Mouse (Mus musculus): ENCODE results near the gene Armt1. TPM values are rescaled to one million over a fixed set of nuclear protein-coding genes. Genes with fewer than 3 reads are reported as not detected.
A peak's percentile ranks its signal among the peaks of the same experiment; 100 is the strongest.
"Not testable (repeated sequence)": the region's sequence is repeated elsewhere in the genome, so short reads cannot be mapped to it uniquely, and the experiment has no call there.

Armt1 gene
- total RNA-seq, 2 experiments from 2014 or later: 10.8 to 11.5 TPM

GRCm38 (mm10) chr10:4432996-4433755, 909 bp downstream of the Armt1 start:
- DNase-seq: no peak

GRCm38 (mm10) chr10:4433871-4434270, 1.6 kb downstream of the Armt1 start:
- intact Hi-C loops (cut with DNase I): loop anchor here (10.0 kb wide), 1 partner anchor 1371 kb away; the partner anchor contains the start of gene Fbxo5
- DNase-seq: not testable (repeated sequence)

More at GRCm38 (mm10) chr10:4432996-4433755, 909 bp downstream of the Armt1 start:
- intact Hi-C loops (cut with DNase I): loop anchor here (10.0 kb wide), 1 partner anchor 1372 kb away; the partner anchor contains the start of gene Fbxo5

- DNase-seq: no peak
- intact Hi-C loops (cut with DNase I): loop anchor here (10.0 kb wide), 1 partner anchor 1369 kb away; the partner anchor contains the start of gene Fbxo5
Observed at GRCm38 (mm10) chr10:4435416-4435815, 3.1 kb downstream of the Armt1 start.

GRCm38 (mm10) chr10:4456409-4456808, 24.1 kb downstream of the Armt1 start:
- intact Hi-C loops (cut with DNase I): no loop called here
- no peak for DNase-seq

GRCm38 (mm10) chr10:4460201-4460600, 27.9 kb downstream of the Armt1 start:
- intact Hi-C loops (cut with DNase I): no loop called here

GRCm38 (mm10) chr10:4465799-4466198, 33.5 kb downstream of the Armt1 start:
- intact Hi-C loops (cut with DNase I): no loop called here
- DNase-seq: no peak

More at GRCm38 (mm10) chr10:4460201-4460600, 27.9 kb downstream of the Armt1 start:
- DNase-seq: no peak

GRCm38 (mm10) chr10:4469406-4469805, 37.1 kb downstream of the Armt1 start:
- intact Hi-C loops (cut with DNase I): no loop called here

GRCm38 (mm10) chr10:4473591-4473993, 41.3 kb downstream of the Armt1 start:
- intact Hi-C loops (cut with DNase I): no loop called here
- no peak for DNase-seq

More at GRCm38 (mm10) chr10:4469406-4469805, 37.1 kb downstream of the Armt1 start:
- DNase-seq: no peak

GRCm38 (mm10) chr10:4475431-4475830, 43.2 kb downstream of the Armt1 start:
- DNase-seq: no peak
- intact Hi-C loops (cut with DNase I): no loop called here

GRCm38 (mm10) chr10:4476604-4477003, 44.3 kb downstream of the Armt1 start:
- intact Hi-C loops (cut with DNase I): no loop called here
- no peak for DNase-seq

GRCm38 (mm10) chr10:4480929-4481328, 48.7 kb downstream of the Armt1 start:
- intact Hi-C loops (cut with DNase I): no loop called here

GRCm38 (mm10) chr10:4481695-4482094, 49.4 kb downstream of the Armt1 start:
- intact Hi-C loops (cut with DNase I): no loop called here
- peak; percentile 29 to 42 for DNase-seq

More at GRCm38 (mm10) chr10:4480929-4481328, 48.7 kb downstream of the Armt1 start:
- DNase-seq: no peak

- intact Hi-C loops (cut with DNase I): no loop called here
- peak; percentile 12 to 41 for DNase-seq
Observed at GRCm38 (mm10) chr10:4482355-4482754, 50.1 kb downstream of the Armt1 start, which contains the start of gene Ccdc170. Gene Ccdc170 (plus strand): TSS chr10:4482502.

GRCm38 (mm10) chr10:4483848-4484247, 51.6 kb downstream of the Armt1 start:
- DNase-seq: no peak
- intact Hi-C loops (cut with DNase I): no loop called here

GRCm38 (mm10) chr10:4484986-4485385, 52.7 kb downstream of the Armt1 start:
- intact Hi-C loops (cut with DNase I): no loop called here
- no peak for DNase-seq

- intact Hi-C loops (cut with DNase I): no loop called here
- no peak for DNase-seq
Observed at GRCm38 (mm10) chr10:4489865-4490264, 57.6 kb downstream of the Armt1 start.

GRCm38 (mm10) chr10:4491281-4491680, 59.0 kb downstream of the Armt1 start:
- intact Hi-C loops (cut with DNase I): no loop called here
- DNase-seq: no peak

- intact Hi-C loops (cut with DNase I): no loop called here
- no peak for DNase-seq
Observed at GRCm38 (mm10) chr10:4492045-4492444, 59.8 kb downstream of the Armt1 start.

GRCm38 (mm10) chr10:4492909-4493308, 60.6 kb downstream of the Armt1 start:
- DNase-seq: no peak
- intact Hi-C loops (cut with DNase I): no loop called here

GRCm38 (mm10) chr10:4503251-4503650, 71.0 kb downstream of the Armt1 start:
- intact Hi-C loops (cut with DNase I): no loop called here
- no peak for DNase-seq

Measured in gastrocnemius, postnatal 36 days (tissue).